Mouse (Mus musculus) liver, adult 2 months (tissue): ENCODE results near the gene Tpi1.

Experiments
- CTCF ChIP-seq: fragments of 200-500 bp; IDR thresholded peaks from 2 replicates; pipeline ENCODE4 v1.5.1; 2011; ENCODE audit warnings: low read depth, low read length, control low read depth
- POLR2A ChIP-seq: fragments of 200-500 bp; IDR thresholded peaks from 2 replicates; pipeline ENCODE4 v1.6.1; 2011; ENCODE audit warnings: low read length, control low read depth; ENCODE audit not compliant: insufficient read depth; ENCODE audit errors: extremely low read depth

DNA sequence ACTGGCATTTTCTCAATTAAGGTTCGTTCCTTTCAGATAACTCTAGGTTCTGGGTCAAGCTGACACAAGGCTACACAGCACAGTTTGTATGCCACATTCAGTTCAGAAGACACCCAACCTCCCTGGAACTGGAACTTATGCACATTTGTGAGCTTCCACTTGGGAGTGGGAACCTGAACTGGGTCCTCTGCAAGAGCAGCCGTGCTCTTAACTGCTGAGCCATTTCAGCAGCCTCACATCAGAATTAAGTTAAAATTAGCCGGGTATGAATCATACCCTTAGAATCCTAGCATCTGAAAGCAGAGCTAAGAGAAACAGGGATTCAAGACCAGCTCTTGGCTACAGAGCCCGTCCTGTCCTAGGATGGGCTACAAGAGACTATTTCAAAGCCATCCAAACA is 6.7 kb downstream of the Tpi1 start:
- TF ChIP-seq POLR2A (no peak), CTCF (no peak)
